In genomic region chr5:48240751-48241150, GRCm38 (mm10) we compare ENCODE assay signal across 7 mouse cellular contexts.
A peak's percentile ranks its signal among the peaks of the same experiment; 100 is the strongest.
DNase-seq lines count a peak whose midpoint lies in the region; ATAC-seq and TF ChIP-seq lines count a peak whose summit lies in the region.
"Not testable (repeated sequence)": the region's sequence is repeated elsewhere in the genome, so short reads cannot be mapped to it uniquely, and the experiment has no call there.

No protein-coding gene starts in this region.

- not testable (repeated sequence) for H3K27me3 ChIP-seq in hindbrain, embryonic 15.5 days; lung, postnatal 0 days (replicated peaks; ENCODE audit: insufficient read depth, low read length)

- not testable (repeated sequence) for H3K4me2 ChIP-seq in hindbrain, embryonic 15.5 days; lung, postnatal 0 days (replicated peaks; ENCODE audit: low read depth, low read length)

- peak; percentile 69; the same call in 1 of the 2 replicates for ATAC-seq in hindbrain, embryonic 15.5 days (ENCODE audit: low FRiP score, low read depth)
- peak; percentile 55; the same call in 1 of the 2 replicates for ATAC-seq in lung, postnatal 0 days

- not testable (repeated sequence) for H3K36me3 ChIP-seq in hindbrain, embryonic 15.5 days; lung, postnatal 0 days (ENCODE audit: insufficient read depth, low read length)

- not testable (repeated sequence) for H3K9ac ChIP-seq in hindbrain, embryonic 15.5 days; lung, postnatal 0 days (replicated peaks; ENCODE audit: low read depth)

- TF ChIP-seq EP300 in lung, postnatal 0 days (IDR thresholded peaks at IDR 0.05): not testable (repeated sequence)

- 31% methylated on average over 6 of the region's 6 CpGs for WGBS in hindbrain, embryonic 15.5 days
- WGBS in lung, postnatal 0 days: 32% methylated on average over 6 of the region's 6 CpGs

- DNase-seq in adrenal gland, adult (ENCODE audit: inconsistent age in 2 of 2, low spot score in 1 of 2): peak; percentile 17 to 74
- peak; percentile 29 to 81 for DNase-seq in frontal cortex, adult 2 months (ENCODE audit: extremely low spot score in 1 of 2, low spot score in 1 of 2)
- peak; percentile 10 for DNase-seq in layer of hippocampus, adult 9-10 months (ENCODE audit: low spot score)
- DNase-seq in lung, postnatal 0 days (ENCODE audit: low spot score): peak; percentile 68
- DNase-seq in ovary, postnatal 14 days (ENCODE audit: low spot score): peak; percentile 21

- TF ChIP-seq CTCF in cortical plate, adult 2 months (IDR thresholded peaks at IDR 0.05; ENCODE audit: extremely low read depth, insufficient read depth, low read length): peak; percentile 70
- TF ChIP-seq CTCF in lung, postnatal 0 days (IDR thresholded peaks at IDR 0.05): peak; percentile 79

- not testable (repeated sequence) for H3K4me1 ChIP-seq in cortical plate, adult 2 months (ENCODE audit: control insufficient read depth, insufficient read depth, low read length); hindbrain, embryonic 15.5 days (replicated peaks); lung, postnatal 0 days (ENCODE audit: insufficient read depth, low read depth, low read length)

- H3K9me3 ChIP-seq in hindbrain, embryonic 15.5 days; lung, postnatal 0 days (ENCODE audit: low read length): not testable (repeated sequence)

- H3K4me3 ChIP-seq in cortical plate, adult 2 months (ENCODE audit: insufficient read depth, low read length); hindbrain, embryonic 15.5 days; lung, postnatal 0 days (ENCODE audit: low read depth, low read length): not testable (repeated sequence)

- H3K27ac ChIP-seq in cortical plate, adult 2 months (ENCODE audit: insufficient read depth, low read length); hindbrain, embryonic 15.5 days (replicated peaks); lung, postnatal 0 days (ENCODE audit: low read length): not testable (repeated sequence)

- TF ChIP-seq POLR2A in cortical plate, adult 2 months (IDR thresholded peaks at IDR 0.05; ENCODE audit: extremely low read depth, insufficient read depth, low read length): not testable (repeated sequence)

Comparison
In these comparisons a context has a peak if more than half of its experiments do, and no peak if none do; other contexts are left out.
1. DNase-seq: peak in every context shown above with its lines; median percentile 68 in lung, postnatal 0 days; 55 in frontal cortex, adult 2 months; 46 in adrenal gland, adult; 21 in ovary, postnatal 14 days; 10 in layer of hippocampus, adult 9-10 months.